Mouse (Mus musculus): ENCODE results near the gene Foxp2. TPM values are rescaled to one million over a fixed set of nuclear protein-coding genes. Genes with fewer than 3 reads are reported as not detected.

The Foxp2 gene
- polyA plus RNA-seq, 1 experiment from 2014 or later: 76.6 TPM

GRCm38 (mm10) chr6:15402026-15402425, 500.9 kb downstream of the Foxp2 start:
- Histone ChIP-seq H3K27me3 (ENCODE audit: control insufficient read depth, insufficient read depth, low read length) (no peaks in the 10 kb centered on the region), H3K4me3 (ENCODE audit: low read depth, low read length) (no peak overlapping the region), H3K36me3 (ENCODE audit: control insufficient read depth, insufficient read depth, low read length) (no peaks in the 10 kb centered on the region), H3K9ac (replicated peaks; ENCODE audit: low read depth, low read length) (no peak overlapping the region), H3K9me3 (ENCODE audit: control insufficient read depth, low read depth, low read length) (no peaks in the 10 kb centered on the region), H3K27ac (ENCODE audit: low read length) (no peak overlapping the region), H3K4me1 (ENCODE audit: control insufficient read depth, insufficient read depth, low read length) (no peaks in the 10 kb centered on the region), H3K4me2 (replicated peaks; ENCODE audit: low read depth, low read length) (no peak overlapping the region)
- WGBS: 67% methylated on average over 4 of the region's 4 CpGs
- ATAC-seq (ENCODE audit: insufficient number of reproducible peaks, insufficient read depth, low FRiP score, low read depth): no peak

- peaks cover 4% of the 10 kb centered on the region; the same call in 1 of the 2 replicates for H3K36me3 ChIP-seq (ENCODE audit: control insufficient read depth, insufficient read depth, low read length)
- WGBS: 66% methylated on average over 4 of the region's 4 CpGs
- H3K27me3 ChIP-seq (ENCODE audit: control insufficient read depth, insufficient read depth, low read length): no peaks in the 10 kb centered on the region
- no peak overlapping the region for H3K27ac ChIP-seq (ENCODE audit: low read length)
- no peaks in the 10 kb centered on the region for H3K9me3 ChIP-seq (ENCODE audit: control insufficient read depth, low read depth, low read length)
- no peak overlapping the region for H3K9ac ChIP-seq (replicated peaks; ENCODE audit: low read depth, low read length)
- no peak for ATAC-seq (ENCODE audit: insufficient number of reproducible peaks, insufficient read depth, low FRiP score, low read depth)
- H3K4me1 ChIP-seq (ENCODE audit: control insufficient read depth, insufficient read depth, low read length): no peaks in the 10 kb centered on the region
- no peak overlapping the region for H3K4me3 ChIP-seq (ENCODE audit: low read depth, low read length)
- H3K4me2 ChIP-seq (replicated peaks; ENCODE audit: low read depth, low read length): no peak overlapping the region
Measured at GRCm38 (mm10) chr6:15415099-15415498, 514.0 kb downstream of the Foxp2 start.

GRCm38 (mm10) chr6:15459701-15460100, 558.6 kb downstream of the Foxp2 start:
- H3K9ac ChIP-seq (replicated peaks; ENCODE audit: low read depth, low read length): no peak overlapping the region
- no peak for ATAC-seq (ENCODE audit: insufficient number of reproducible peaks, insufficient read depth, low FRiP score, low read depth)
- H3K27me3 ChIP-seq (ENCODE audit: control insufficient read depth, insufficient read depth, low read length): no peaks in the 10 kb centered on the region
- H3K4me1 ChIP-seq (ENCODE audit: control insufficient read depth, insufficient read depth, low read length): no peaks in the 10 kb centered on the region
- 92% methylated on average over 2 of the region's 2 CpGs for WGBS
- no peak overlapping the region for H3K4me3 ChIP-seq (ENCODE audit: low read depth, low read length)
- H3K27ac ChIP-seq (ENCODE audit: low read length): no peak overlapping the region
- H3K4me2 ChIP-seq (replicated peaks; ENCODE audit: low read depth, low read length): no peak overlapping the region
- H3K9me3 ChIP-seq (ENCODE audit: control insufficient read depth, low read depth, low read length): no peaks in the 10 kb centered on the region
- H3K36me3 ChIP-seq (ENCODE audit: control insufficient read depth, insufficient read depth, low read length): no peaks in the 10 kb centered on the region

GRCm38 (mm10) chr6:15463390-15463789, 562.2 kb downstream of the Foxp2 start:
- ATAC-seq (ENCODE audit: insufficient number of reproducible peaks, insufficient read depth, low FRiP score, low read depth): no peak
- no peak overlapping the region for H3K4me3 ChIP-seq (ENCODE audit: low read depth, low read length)
- H3K9me3 ChIP-seq (ENCODE audit: control insufficient read depth, low read depth, low read length): no peaks in the 10 kb centered on the region
- H3K27me3 ChIP-seq (ENCODE audit: control insufficient read depth, insufficient read depth, low read length): no peaks in the 10 kb centered on the region
- H3K27ac ChIP-seq (ENCODE audit: low read length): no peak overlapping the region
- H3K9ac ChIP-seq (replicated peaks; ENCODE audit: low read depth, low read length): no peak overlapping the region
- no peaks in the 10 kb centered on the region for H3K4me1 ChIP-seq (ENCODE audit: control insufficient read depth, insufficient read depth, low read length)
- 31% methylated on average over 2 of the region's 2 CpGs for WGBS
- no peaks in the 10 kb centered on the region for H3K36me3 ChIP-seq (ENCODE audit: control insufficient read depth, insufficient read depth, low read length)
- no peak overlapping the region for H3K4me2 ChIP-seq (replicated peaks; ENCODE audit: low read depth, low read length)

- no peaks in the 10 kb centered on the region for H3K27me3 ChIP-seq (ENCODE audit: control insufficient read depth, insufficient read depth, low read length)
- no peak overlapping the region for H3K9ac ChIP-seq (replicated peaks; ENCODE audit: low read depth, low read length)
- H3K9me3 ChIP-seq (ENCODE audit: control insufficient read depth, low read depth, low read length): no peaks in the 10 kb centered on the region
- H3K4me3 ChIP-seq (ENCODE audit: low read depth, low read length): no peak overlapping the region
- H3K4me1 ChIP-seq (ENCODE audit: control insufficient read depth, insufficient read depth, low read length): no peaks in the 10 kb centered on the region
- ATAC-seq (ENCODE audit: insufficient number of reproducible peaks, insufficient read depth, low FRiP score, low read depth): no peak
- no peak overlapping the region for H3K27ac ChIP-seq (ENCODE audit: low read length)
- no peaks in the 10 kb centered on the region for H3K36me3 ChIP-seq (ENCODE audit: control insufficient read depth, insufficient read depth, low read length)
- WGBS: 70% methylated on average over 3 of the region's 3 CpGs
- H3K4me2 ChIP-seq (replicated peaks; ENCODE audit: low read depth, low read length): no peak overlapping the region
Measured at GRCm38 (mm10) chr6:15465471-15465870, 564.3 kb downstream of the Foxp2 start.

GRCm38 (mm10) chr6:15466634-15467033, 565.5 kb downstream of the Foxp2 start:
- Histone ChIP-seq H3K27me3 (ENCODE audit: control insufficient read depth, insufficient read depth, low read length) (no peaks in the 10 kb centered on the region), H3K4me2 (replicated peaks; ENCODE audit: low read depth, low read length) (no peak overlapping the region), H3K27ac (ENCODE audit: low read length) (no peak overlapping the region), H3K4me1 (ENCODE audit: control insufficient read depth, insufficient read depth, low read length) (no peaks in the 10 kb centered on the region), H3K9ac (replicated peaks; ENCODE audit: low read depth, low read length) (no peak overlapping the region), H3K9me3 (ENCODE audit: control insufficient read depth, low read depth, low read length) (no peaks in the 10 kb centered on the region), H3K36me3 (ENCODE audit: control insufficient read depth, insufficient read depth, low read length) (no peaks in the 10 kb centered on the region), H3K4me3 (ENCODE audit: low read depth, low read length) (no peak overlapping the region)
- ATAC-seq (ENCODE audit: insufficient number of reproducible peaks, insufficient read depth, low FRiP score, low read depth): no peak
- 35% methylated on average over 1 of the region's 1 CpGs for WGBS

- no peak for ATAC-seq (ENCODE audit: insufficient number of reproducible peaks, insufficient read depth, low FRiP score, low read depth)
- Histone ChIP-seq H3K27me3 (ENCODE audit: control insufficient read depth, insufficient read depth, low read length) (no peaks in the 10 kb centered on the region), H3K9ac (replicated peaks; ENCODE audit: low read depth, low read length) (no peak overlapping the region), H3K36me3 (ENCODE audit: control insufficient read depth, insufficient read depth, low read length) (no peaks in the 10 kb centered on the region), H3K27ac (ENCODE audit: low read length) (no peak overlapping the region), H3K9me3 (ENCODE audit: control insufficient read depth, low read depth, low read length) (no peaks in the 10 kb centered on the region), H3K4me3 (ENCODE audit: low read depth, low read length) (no peak overlapping the region), H3K4me1 (ENCODE audit: control insufficient read depth, insufficient read depth, low read length) (no peaks in the 10 kb centered on the region), H3K4me2 (replicated peaks; ENCODE audit: low read depth, low read length) (no peak overlapping the region)
- 80% methylated on average over 2 of the region's 2 CpGs for WGBS
Measured at GRCm38 (mm10) chr6:15486909-15487308, 585.8 kb downstream of the Foxp2 start.

Small RNAs within 50 kb of the gene (microRNA-seq; reads per million reads assigned to microRNA genes)
- gene Gm25470: not detected

Other genes starting within 250 kb of the Foxp2 start
- 0.38 and 0.45 TPM in 2 replicates for gene Ppp1r3a, start 146.1 kb upstream of the Foxp2 start, polyA plus RNA-seq (2014; fragmentation: Nextera tagmentation; extraction: Ambion mirVana)